Mouse (Mus musculus): ENCODE data around the gene Il12rb1. TPM values are rescaled to one million over a fixed set of nuclear protein-coding genes. Genes with fewer than 3 reads are reported as not detected.
A peak's percentile ranks its signal among the peaks of the same experiment; 100 is the strongest.

Il12rb1 gene
- polyA plus RNA-seq, 1 experiment = 5.4 TPM

GRCm38 (mm10) chr8:70834071-70834470 is 25.8 kb downstream of the Il12rb1 start:
- H3K4me1 ChIP-seq (ENCODE audit: control insufficient read depth, insufficient read depth, insufficient read length, low read length) = peaks cover 11% of the 10 kb centered on the region
- H3K27ac ChIP-seq (ENCODE audit: insufficient read depth, low read depth, low read length) = no peak overlapping the region
- no peak overlapping the region for H3K4me3 ChIP-seq (ENCODE audit: low read depth, low read length)
- peaks cover 9% of the 10 kb centered on the region; the same call in 1 of the 2 replicates for H3K36me3 ChIP-seq (ENCODE audit: control insufficient read depth, insufficient read depth, low read length)
- no peaks in the 10 kb centered on the region for H3K27me3 ChIP-seq (ENCODE audit: control insufficient read depth, insufficient read depth, low read length)
- WGBS = 93% methylated on average over 3 of the region's 3 CpGs
- no peak for TF ChIP-seq CTCF (IDR thresholded peaks at IDR 0.05; ENCODE audit: extremely low read depth, insufficient read length, insufficient replicate concordance, low read depth, low read length)
- TF ChIP-seq POLR2A (IDR thresholded peaks at IDR 0.05; ENCODE audit: low read depth, low read length) = no peak

GRCm38 (mm10) chr8:70836666-70837065 is 28.4 kb downstream of the Il12rb1 start:
- WGBS = 90% methylated on average over 12 of the region's 12 CpGs
- Histone ChIP-seq H3K4me3 (ENCODE audit: low read depth, low read length) (no peak overlapping the region), H3K4me1 (ENCODE audit: control insufficient read depth, insufficient read depth, insufficient read length, low read length) (peaks cover 17% of the 10 kb centered on the region), H3K36me3 (ENCODE audit: control insufficient read depth, insufficient read depth, low read length) (peaks cover 9% of the 10 kb centered on the region; the same call in 1 of the 2 replicates), H3K27ac (ENCODE audit: insufficient read depth, low read depth, low read length) (no peak overlapping the region), H3K27me3 (ENCODE audit: control insufficient read depth, insufficient read depth, low read length) (no peaks in the 10 kb centered on the region)
- TF ChIP-seq POLR2A (IDR thresholded peaks at IDR 0.05; ENCODE audit: low read depth, low read length) = no peak

- TF ChIP-seq CTCF (IDR thresholded peaks at IDR 0.05; ENCODE audit: extremely low read depth, insufficient read length, insufficient replicate concordance, low read depth, low read length) (no peak), POLR2A (IDR thresholded peaks at IDR 0.05; ENCODE audit: low read depth, low read length) (no peak)
- Histone ChIP-seq H3K27ac (ENCODE audit: insufficient read depth, low read depth, low read length) (peak overlapping the region; percentile 87), H3K27me3 (ENCODE audit: control insufficient read depth, insufficient read depth, low read length) (no peaks in the 10 kb centered on the region), H3K4me1 (ENCODE audit: control insufficient read depth, insufficient read depth, insufficient read length, low read length) (peaks cover 11% of the 10 kb centered on the region), H3K4me3 (ENCODE audit: low read depth, low read length) (peak overlapping the region; percentile 72), H3K36me3 (ENCODE audit: control insufficient read depth, insufficient read depth, low read length) (peaks cover 9% of the 10 kb centered on the region; the same call in 1 of the 2 replicates)
- 1% methylated on average over 66 of the region's 66 CpGs for WGBS
Observed at GRCm38 (mm10) chr8:70838654-70839407, 30.6 kb downstream of the Il12rb1 start.

GRCm38 (mm10) chr8:70839408-70840351 is 31.4 kb downstream of the Il12rb1 start, which contains the start of gene Arrdc2:
Gene Arrdc2 (minus strand): TSS chr8:70839720.
- TF ChIP-seq POLR2A (IDR thresholded peaks at IDR 0.05; ENCODE audit: low read depth, low read length) (peak; percentile 99), CTCF (IDR thresholded peaks at IDR 0.05; ENCODE audit: extremely low read depth, insufficient read length, insufficient replicate concordance, low read depth, low read length) (no peak)

GRCm38 (mm10) chr8:70840590-70840989 is 32.3 kb downstream of the Il12rb1 start:
- TF ChIP-seq CTCF (IDR thresholded peaks at IDR 0.05; ENCODE audit: extremely low read depth, insufficient read length, insufficient replicate concordance, low read depth, low read length) (no peak), POLR2A (IDR thresholded peaks at IDR 0.05; ENCODE audit: low read depth, low read length) (no peak)
- Histone ChIP-seq H3K4me1 (ENCODE audit: control insufficient read depth, insufficient read depth, insufficient read length, low read length) (peaks cover 11% of the 10 kb centered on the region), H3K4me3 (ENCODE audit: low read depth, low read length) (no peak overlapping the region), H3K36me3 (ENCODE audit: control insufficient read depth, insufficient read depth, low read length) (peaks cover 4% of the 10 kb centered on the region; the same call in 1 of the 2 replicates), H3K27me3 (ENCODE audit: control insufficient read depth, insufficient read depth, low read length) (no peaks in the 10 kb centered on the region), H3K27ac (ENCODE audit: insufficient read depth, low read depth, low read length) (peak overlapping the region; percentile 93)
- 14% methylated on average over 10 of the region's 10 CpGs for WGBS

More at GRCm38 (mm10) chr8:70839408-70840351, 31.4 kb downstream of the Il12rb1 start, which contains the start of gene Arrdc2:
- H3K27me3 ChIP-seq (ENCODE audit: control insufficient read depth, insufficient read depth, low read length) = no peaks in the 10 kb centered on the region
- peak within 1 kb of the TSS; percentile 72 for H3K4me3 ChIP-seq (ENCODE audit: low read depth, low read length)
- peak within 1 kb of the TSS; percentile 93 for H3K27ac ChIP-seq (ENCODE audit: insufficient read depth, low read depth, low read length)
- 1% methylated on average over 55 of the region's 55 CpGs for WGBS
- peaks cover 9% of the 10 kb centered on the region; the same call in 1 of the 2 replicates for H3K36me3 ChIP-seq (ENCODE audit: control insufficient read depth, insufficient read depth, low read length)
- H3K4me1 ChIP-seq (ENCODE audit: control insufficient read depth, insufficient read depth, insufficient read length, low read length) = peaks cover 11% of the 10 kb centered on the region

GRCm38 (mm10) chr8:70841147-70842072 is 33.2 kb downstream of the Il12rb1 start:
- peak overlapping the region; percentile 93; the same call in 1 of the 2 replicates for H3K27ac ChIP-seq (ENCODE audit: insufficient read depth, low read depth, low read length)
- H3K4me3 ChIP-seq (ENCODE audit: low read depth, low read length) = no peak overlapping the region
- no peaks in the 10 kb centered on the region; the same call in 1 of the 2 replicates for H3K36me3 ChIP-seq (ENCODE audit: control insufficient read depth, insufficient read depth, low read length)
- peaks cover 11% of the 10 kb centered on the region for H3K4me1 ChIP-seq (ENCODE audit: control insufficient read depth, insufficient read depth, insufficient read length, low read length)
- WGBS = 29% methylated on average over 22 of the region's 22 CpGs
- no peaks in the 10 kb centered on the region for H3K27me3 ChIP-seq (ENCODE audit: control insufficient read depth, insufficient read depth, low read length)
- TF ChIP-seq POLR2A (IDR thresholded peaks at IDR 0.05; ENCODE audit: low read depth, low read length) (no peak), CTCF (IDR thresholded peaks at IDR 0.05; ENCODE audit: extremely low read depth, insufficient read length, insufficient replicate concordance, low read depth, low read length) (peak; percentile 97)

All from small intestine, adult 2 months (tissue).